In genomic region chr12:32307280-32308006, GRCm38 (mm10) we compare ENCODE assay signal across 15 mouse cellular contexts.
DNase-seq lines count a peak whose midpoint lies in the region; ATAC-seq lines count a peak whose summit lies in the region.
"Had no signal": no experiment of that assay in that cellular context is flagged by ENCODE, and none has a peak within 500 bp of the region (broad histone marks: within the 10 kb centered on the region; RNA-seq: fewer than 3 reads in every experiment).

No protein-coding gene starts in this region.

- DNase-seq in spleen, adult 12 weeks (ENCODE audit: low spot score) = peak; percentile 69
- DNase-seq in spleen, adult 18-20 months = no peak
- no peak for DNase-seq in adrenal gland, postnatal 25 days
- DNase-seq in adipocyte (ENCODE audit: low spot score) = no peak
- no peak for DNase-seq in cerebellum, postnatal 25 days
- no peak for DNase-seq in cerebellum, adult 8-10 months
- DNase-seq: cerebellum, adult 9-11 months; gastrocnemius, postnatal 10 days; kidney, adult 2 months; lung, postnatal 10 days; thymus, adult 18-20 months had no signal

- no peaks in the 10 kb centered on the region for H3K27me3 ChIP-seq in intestine, embryonic 16.5 days (replicated peaks; ENCODE audit: control insufficient read depth, insufficient read depth, low read length)

- no peaks in the 10 kb centered on the region for H3K9me3 ChIP-seq in intestine, embryonic 16.5 days (ENCODE audit: control insufficient read depth, low read length)
- H3K9me3 ChIP-seq: hindbrain, embryonic 10.5 days had no signal

- no peak overlapping the region for H3K9ac ChIP-seq in intestine, embryonic 16.5 days (ENCODE audit: low read depth, low read length)

- peaks cover 4% of the 10 kb centered on the region; the same call in 1 of the 2 replicates for H3K4me1 ChIP-seq in intestine, embryonic 16.5 days (ENCODE audit: control insufficient read depth, insufficient read depth, low read length)
- H3K4me1 ChIP-seq: hindbrain, embryonic 10.5 days had no signal

- 46% methylated on average over 9 of the region's 9 CpGs for WGBS in intestine, embryonic 16.5 days

- H3K27ac ChIP-seq in intestine, embryonic 16.5 days (ENCODE audit: low read length) = peak overlapping the region; percentile 79
- H3K27ac ChIP-seq: hindbrain, embryonic 10.5 days had no signal

- peak; percentile 98 for ATAC-seq in intestine, embryonic 16.5 days
- ATAC-seq in megakaryocyte progenitor cell, adult 5-6 weeks (replicated peaks; ENCODE audit: poor library complexity) = peak; percentile 76

- H3K4me3 ChIP-seq in intestine, embryonic 16.5 days (ENCODE audit: low read length) = no peak overlapping the region
- H3K4me3 ChIP-seq: hindbrain, embryonic 10.5 days; myocyte had no signal

- no peaks in the 10 kb centered on the region for H3K36me3 ChIP-seq in intestine, embryonic 16.5 days (ENCODE audit: control insufficient read depth, insufficient read depth, low read length)
- H3K36me3 ChIP-seq: hindbrain, embryonic 10.5 days had no signal

- no peak overlapping the region for H3K4me2 ChIP-seq in intestine, embryonic 16.5 days (ENCODE audit: low read depth, low read length)
